Mouse (Mus musculus) liver, embryonic 15.5 days (tissue): ENCODE data around the gene Ecpas. TPM values are rescaled to one million over a fixed set of nuclear protein-coding genes. Genes with fewer than 3 reads are reported as not detected.

Experiments
- ATAC-seq: fragments of 200-750 bp; cut with Nextera tagmentation; 2 replicates; pipeline ENCODE4 v1.8.0; 2017; ENCODE audit warnings: moderate number of reproducible peaks, mild to moderate bottlenecking, moderate library complexity; ENCODE audit not compliant: insufficient read depth
- H3K27ac ChIP-seq: fragments of 300-500 bp; sonication (generic); replicated peaks from 2 replicates; pipeline ENCODE4 v1.5.1; 2015; ENCODE audit warnings: mild to moderate bottlenecking, inconsistent platforms
- H3K27me3 ChIP-seq: fragments of 300-500 bp; sonication (generic); 2 replicates; pipeline ENCODE4 v1.6.1; 2015; ENCODE audit warnings: mild to moderate bottlenecking, inconsistent platforms
- H3K36me3 ChIP-seq: fragments of 300-500 bp; sonication (generic); replicated peaks from 2 replicates; pipeline ENCODE4 v1.6.1; 2015; ENCODE audit warnings: moderate library complexity, mild to moderate bottlenecking, inconsistent platforms
- H3K4me1 ChIP-seq: fragments of 300-500 bp; sonication (generic); replicated peaks from 2 replicates; pipeline ENCODE4 v1.6.1; 2015; ENCODE audit warnings: inconsistent platforms
- H3K4me2 ChIP-seq: fragments of 300-500 bp; sonication (generic); 2 replicates; pipeline ENCODE4 v1.6.1; 2015; ENCODE audit warnings: moderate library complexity, mild to moderate bottlenecking, inconsistent platforms
- H3K4me3 ChIP-seq: fragments of 300-500 bp; sonication (generic); replicated peaks from 2 replicates; pipeline ENCODE4 v1.5.1; 2015; ENCODE audit warnings: mild to moderate bottlenecking, inconsistent platforms
- H3K9ac ChIP-seq: fragments of 300-500 bp; sonication (generic); 2 replicates; pipeline ENCODE4 v1.6.1; 2015; ENCODE audit warnings: moderate library complexity, mild to moderate bottlenecking, inconsistent platforms
- H3K9me3 ChIP-seq: fragments of 300-500 bp; sonication (generic); replicated peaks from 2 replicates; pipeline ENCODE4 v1.6.1; 2016; ENCODE audit warnings: inconsistent platforms
- WGBS: fragments of 180-500 bp; shearing (Covaris S2); methylation state at CpG from one replicate; pipeline ENCODE4 v1.1.7; 2015; ENCODE audit warnings: mixed read lengths; ENCODE audit not compliant: insufficient replicate concordance; 5-methylcytosine and 5-hydroxymethylcytosine counted together
- polyA plus RNA-seq: library from polyadenylated mRNA; unstranded; fragments of >200 nt; fragmentation: Nextera tagmentation; extraction: Ambion mirVana; gene quantifications from 2 replicates; pipeline ENCODE4 v1.2.1, GENCODE M21; 2015

The Ecpas gene
- polyA plus RNA-seq, 1 experiment from 2014 or later: 14.3 TPM

- WGBS: 30% methylated on average over 16 of the region's 16 CpGs
- H3K4me1 ChIP-seq: peaks cover 44% of the 10 kb centered on the region
These were observed 2.1 kb downstream of the Ecpas start for GRCm38 (mm10) chr4:58910175-58911068.

GRCm38 (mm10) chr4:58907453-58907852 is 5.1 kb downstream of the Ecpas start:
- Histone ChIP-seq H3K27me3 (no peaks in the 10 kb centered on the region), H3K9me3 (no peaks in the 10 kb centered on the region), H3K4me2 (no peak overlapping the region), H3K36me3 (no peaks in the 10 kb centered on the region), H3K9ac (no peak overlapping the region), H3K4me3 (no peak overlapping the region), H3K27ac (no peak overlapping the region), H3K4me1 (peaks cover 21% of the 10 kb centered on the region)
- WGBS: 27% methylated on average over 1 of the region's 1 CpGs
- no peak for ATAC-seq

More at GRCm38 (mm10) chr4:58910175-58911068, 2.1 kb downstream of the Ecpas start:
- Histone ChIP-seq H3K4me3 (peak overlapping the region; percentile 96), H3K36me3 (no peaks in the 10 kb centered on the region), H3K27ac (peak overlapping the region; percentile 92; the same call in 1 of the 2 replicates), H3K9ac (peak overlapping the region; percentile 96), H3K4me2 (peak overlapping the region; percentile 94), H3K9me3 (no peaks in the 10 kb centered on the region), H3K27me3 (no peaks in the 10 kb centered on the region)
- no peak for ATAC-seq

- no peak overlapping the region for H3K9ac ChIP-seq
- no peaks in the 10 kb centered on the region for H3K9me3 ChIP-seq
- no peak overlapping the region for H3K27ac ChIP-seq
- ATAC-seq: no peak
- H3K4me1 ChIP-seq: peaks cover 17% of the 10 kb centered on the region
- no peak overlapping the region for H3K4me2 ChIP-seq
- no peaks in the 10 kb centered on the region for H3K36me3 ChIP-seq
- no peaks in the 10 kb centered on the region for H3K27me3 ChIP-seq
- no peak overlapping the region for H3K4me3 ChIP-seq
These were observed 14.2 kb downstream of the Ecpas start for GRCm38 (mm10) chr4:58898318-58898717.

GRCm38 (mm10) chr4:58897436-58897835 is 15.1 kb downstream of the Ecpas start:
- ATAC-seq: no peak
- 72% methylated on average over 4 of the region's 4 CpGs for WGBS
- no peak overlapping the region for H3K4me3 ChIP-seq
- no peak overlapping the region for H3K4me2 ChIP-seq
- no peak overlapping the region for H3K9ac ChIP-seq
- no peak overlapping the region for H3K27ac ChIP-seq
- no peaks in the 10 kb centered on the region for H3K9me3 ChIP-seq
- no peaks in the 10 kb centered on the region for H3K36me3 ChIP-seq
- H3K27me3 ChIP-seq: no peaks in the 10 kb centered on the region
- H3K4me1 ChIP-seq: peaks cover 19% of the 10 kb centered on the region

- Histone ChIP-seq H3K36me3 (no peaks in the 10 kb centered on the region), H3K9me3 (no peaks in the 10 kb centered on the region), H3K9ac (no peak overlapping the region), H3K4me1 (peaks cover 40% of the 10 kb centered on the region), H3K27ac (no peak overlapping the region), H3K27me3 (no peaks in the 10 kb centered on the region), H3K4me2 (peak overlapping the region; percentile 30; the same call in 1 of the 2 replicates), H3K4me3 (no peak overlapping the region)
- WGBS: 53% methylated on average over 7 of the region's 7 CpGs
- ATAC-seq: peak; percentile 44; the same call in 1 of the 2 replicates
These were observed 18.1 kb downstream of the Ecpas start for GRCm38 (mm10) chr4:58894399-58894798.

GRCm38 (mm10) chr4:58890035-58890782 is 22.3 kb downstream of the Ecpas start:
- H3K27me3 ChIP-seq: no peaks in the 10 kb centered on the region
- H3K9ac ChIP-seq: no peak overlapping the region
- H3K27ac ChIP-seq: peak overlapping the region; percentile 51
- no peaks in the 10 kb centered on the region for H3K9me3 ChIP-seq
- peak; percentile 82 for ATAC-seq
- peaks cover 59% of the 10 kb centered on the region for H3K4me1 ChIP-seq
- peak overlapping the region; percentile 29 for H3K4me2 ChIP-seq
- 42% methylated on average over 4 of the region's 4 CpGs for WGBS
- no peak overlapping the region for H3K4me3 ChIP-seq
- H3K36me3 ChIP-seq: no peaks in the 10 kb centered on the region

GRCm38 (mm10) chr4:58888568-58888967 is 24.0 kb downstream of the Ecpas start:
- WGBS: 52% methylated on average over 1 of the region's 1 CpGs
- peaks cover 48% of the 10 kb centered on the region for H3K4me1 ChIP-seq
- H3K9me3 ChIP-seq: no peaks in the 10 kb centered on the region
- ATAC-seq: no peak
- H3K27ac ChIP-seq: no peak overlapping the region
- no peak overlapping the region for H3K9ac ChIP-seq
- no peak overlapping the region for H3K4me3 ChIP-seq
- no peaks in the 10 kb centered on the region for H3K27me3 ChIP-seq
- H3K36me3 ChIP-seq: no peaks in the 10 kb centered on the region
- H3K4me2 ChIP-seq: no peak overlapping the region

GRCm38 (mm10) chr4:58887626-58888025 is 24.9 kb downstream of the Ecpas start:
- peaks cover 45% of the 10 kb centered on the region for H3K4me1 ChIP-seq
- no peaks in the 10 kb centered on the region for H3K27me3 ChIP-seq
- no peak overlapping the region for H3K4me2 ChIP-seq
- 38% methylated on average over 3 of the region's 3 CpGs for WGBS
- no peak overlapping the region for H3K4me3 ChIP-seq
- H3K27ac ChIP-seq: no peak overlapping the region
- no peak overlapping the region for H3K9ac ChIP-seq
- no peaks in the 10 kb centered on the region for H3K36me3 ChIP-seq
- no peak for ATAC-seq
- no peaks in the 10 kb centered on the region for H3K9me3 ChIP-seq

- 32% methylated on average over 3 of the region's 3 CpGs for WGBS
- ATAC-seq: no peak
- Histone ChIP-seq H3K9me3 (no peaks in the 10 kb centered on the region), H3K9ac (no peak overlapping the region), H3K27ac (no peak overlapping the region), H3K36me3 (no peaks in the 10 kb centered on the region), H3K4me3 (no peak overlapping the region), H3K27me3 (no peaks in the 10 kb centered on the region), H3K4me2 (no peak overlapping the region), H3K4me1 (peaks cover 45% of the 10 kb centered on the region)
These were observed 25.8 kb downstream of the Ecpas start for GRCm38 (mm10) chr4:58886778-58887177.

- 73% methylated on average over 5 of the region's 5 CpGs for WGBS
- H3K4me1 ChIP-seq: peaks cover 34% of the 10 kb centered on the region
- no peak overlapping the region for H3K4me3 ChIP-seq
- H3K27me3 ChIP-seq: no peaks in the 10 kb centered on the region
- H3K9me3 ChIP-seq: no peaks in the 10 kb centered on the region
- ATAC-seq: no peak
- H3K36me3 ChIP-seq: no peaks in the 10 kb centered on the region
- H3K27ac ChIP-seq: no peak overlapping the region
- H3K4me2 ChIP-seq: no peak overlapping the region
- H3K9ac ChIP-seq: no peak overlapping the region
These were observed 27.2 kb downstream of the Ecpas start for GRCm38 (mm10) chr4:58885341-58885740.

- no peaks in the 10 kb centered on the region for H3K36me3 ChIP-seq
- H3K27me3 ChIP-seq: no peaks in the 10 kb centered on the region
- peaks cover 22% of the 10 kb centered on the region for H3K4me1 ChIP-seq
- H3K4me2 ChIP-seq: no peak overlapping the region
- no peak overlapping the region for H3K4me3 ChIP-seq
- H3K9me3 ChIP-seq: no peaks in the 10 kb centered on the region
- H3K27ac ChIP-seq: no peak overlapping the region
- 68% methylated on average over 2 of the region's 2 CpGs for WGBS
- H3K9ac ChIP-seq: no peak overlapping the region
- ATAC-seq: no peak
These were observed 28.7 kb downstream of the Ecpas start for GRCm38 (mm10) chr4:58883841-58884240.
